Mouse (Mus musculus): ENCODE data around the gene Zfp101.

Gene Zfp101

DNA sequence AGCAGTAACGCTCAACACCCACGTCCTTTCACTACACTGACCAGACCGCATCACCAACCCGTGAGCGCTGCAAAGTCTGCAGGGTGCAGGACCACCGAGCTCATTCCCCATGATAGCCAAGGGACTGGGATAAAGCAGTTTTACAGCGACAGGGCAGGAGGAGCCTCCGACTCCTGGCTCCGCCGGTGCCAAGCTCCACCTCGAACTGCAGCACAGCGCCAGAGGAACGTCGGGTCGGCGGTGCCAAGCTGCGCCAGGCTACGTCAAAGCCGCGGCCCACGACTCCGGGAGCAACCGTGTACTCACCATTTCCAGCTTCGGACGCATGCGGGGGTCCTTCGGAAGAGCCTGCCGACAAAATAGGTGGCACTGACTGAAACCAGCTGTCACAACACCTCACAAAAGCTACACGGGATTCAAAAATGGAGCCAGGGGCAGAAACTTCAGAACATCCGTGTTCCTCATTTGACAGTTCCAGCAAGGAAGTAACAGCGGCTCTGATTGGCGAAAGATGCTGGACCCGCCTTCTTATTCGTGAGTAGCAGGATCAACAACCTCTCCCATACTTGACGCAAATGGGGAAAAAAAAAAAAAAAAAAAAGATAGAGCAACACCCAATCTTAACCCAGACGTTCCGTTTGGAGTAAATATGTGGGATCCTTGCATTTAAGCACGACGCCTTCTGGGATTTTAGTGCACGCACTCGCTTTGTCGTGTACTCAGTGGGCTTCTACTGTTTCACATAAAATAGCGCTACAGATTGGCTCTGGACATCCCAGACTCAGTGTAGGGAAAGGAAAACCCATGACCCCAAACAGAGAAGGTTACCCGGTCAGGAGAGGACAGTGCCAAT, at the start of gene Zfp101:
Zfp101 (minus strand) TSS at position 460 of the 853 bp plus-strand sequence.
- in situ Hi-C loops (cut with MboI): no loop called here

- in situ Hi-C loops (cut with MboI): loop anchor here (25.0 kb wide), 1 partner anchor 371 kb away; the partner anchor contains the start of genes Kank3, Ndufa7 and Rps28
Observed at GRCm38 (mm10) chr17:33441159-33441558, 46.7 kb upstream of the Zfp101 start.

- in situ Hi-C loops (cut with MboI): loop anchor here (10.0 to 25.0 kb wide), 2 partner anchors 95 to 372 kb away; partner anchors contain the start of genes Kank3, Ndufa7 and Rps28
Observed at GRCm38 (mm10) chr17:33439922-33440321, 45.5 kb upstream of the Zfp101 start.

GRCm38 (mm10) chr17:33439148-33439547, 44.7 kb upstream of the Zfp101 start:
- in situ Hi-C loops (cut with MboI): loop anchor here (10.0 to 25.0 kb wide), 2 partner anchors 96 to 373 kb away; partner anchors contain the start of genes Kank3, Ndufa7 and Rps28

DNA sequence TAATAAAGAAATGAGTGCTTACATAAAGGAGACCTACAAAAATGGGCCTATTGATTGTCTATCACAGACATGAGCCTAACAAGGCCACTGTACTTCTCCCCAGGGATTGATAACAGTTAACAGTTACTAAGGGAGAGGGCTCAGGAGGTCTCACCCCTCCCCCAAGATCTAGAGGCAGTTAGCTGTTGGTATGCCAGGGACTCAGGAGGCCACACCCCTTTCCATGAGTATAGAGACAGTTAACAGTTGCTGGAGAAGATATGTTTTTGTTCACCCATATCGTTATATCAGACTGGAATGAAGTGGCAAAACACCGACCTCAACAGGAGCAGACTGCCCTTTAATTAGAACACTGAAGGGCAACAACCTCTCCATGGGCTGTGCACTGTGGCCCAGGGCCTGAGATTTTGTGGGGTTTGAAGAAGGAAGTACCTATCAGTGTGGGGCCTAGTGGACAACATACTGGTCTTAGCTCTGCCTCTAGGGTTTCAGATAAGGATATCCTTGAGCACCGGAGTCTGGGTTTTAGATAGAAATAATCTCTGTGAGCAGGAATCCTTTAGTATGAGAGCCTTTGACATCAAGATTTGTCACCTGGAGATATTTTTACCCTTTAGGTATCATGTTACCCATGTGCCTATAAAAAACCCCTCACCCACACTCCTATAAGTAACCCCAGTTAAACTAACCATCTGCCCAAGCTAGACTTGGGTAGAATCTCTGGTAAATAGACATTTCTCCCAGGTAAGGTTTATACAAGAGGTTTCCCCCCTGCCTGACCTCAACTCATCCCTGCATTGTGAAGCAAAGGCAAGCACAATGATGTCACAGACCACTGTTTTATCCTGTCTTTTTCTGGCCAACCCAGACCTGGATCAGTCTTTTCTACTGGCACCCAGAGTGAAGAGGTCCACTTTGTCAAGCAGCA, 37.8 kb upstream of the Zfp101 start, which contains the start of gene Actl9:
Actl9 (plus strand) TSS at position 878 of the 928 bp plus-strand sequence.
- in situ Hi-C loops (cut with MboI): loop anchor here (10.0 to 25.0 kb wide), 2 partner anchors 103 to 380 kb away; partner anchors contain the start of genes Kank3, Ndufa7 and Rps28

DNA sequence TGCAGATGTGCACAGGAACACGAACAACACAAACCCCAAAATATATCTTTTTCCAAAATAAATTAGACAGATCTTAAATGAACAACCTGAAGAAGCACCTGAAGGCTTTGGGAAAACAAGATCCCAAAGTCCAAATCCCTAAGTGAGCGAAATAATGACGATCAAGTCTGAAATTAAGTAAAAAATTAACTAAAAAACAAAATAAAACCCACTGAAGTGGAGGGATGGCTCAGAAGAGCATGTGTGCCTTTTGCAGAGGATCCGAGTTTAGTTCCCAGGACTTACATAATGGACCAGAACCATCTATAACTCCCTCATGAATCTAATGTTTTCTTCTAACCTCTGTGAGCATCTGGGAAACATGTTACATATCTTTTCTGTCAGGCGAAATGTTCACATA, 2.2 kb downstream of the Zfp101 start:
- in situ Hi-C loops (cut with MboI): no loop called here

GRCm38 (mm10) chr17:33385705-33386104, 8.7 kb downstream of the Zfp101 start:
- in situ Hi-C loops (cut with MboI): no loop called here

DNA sequence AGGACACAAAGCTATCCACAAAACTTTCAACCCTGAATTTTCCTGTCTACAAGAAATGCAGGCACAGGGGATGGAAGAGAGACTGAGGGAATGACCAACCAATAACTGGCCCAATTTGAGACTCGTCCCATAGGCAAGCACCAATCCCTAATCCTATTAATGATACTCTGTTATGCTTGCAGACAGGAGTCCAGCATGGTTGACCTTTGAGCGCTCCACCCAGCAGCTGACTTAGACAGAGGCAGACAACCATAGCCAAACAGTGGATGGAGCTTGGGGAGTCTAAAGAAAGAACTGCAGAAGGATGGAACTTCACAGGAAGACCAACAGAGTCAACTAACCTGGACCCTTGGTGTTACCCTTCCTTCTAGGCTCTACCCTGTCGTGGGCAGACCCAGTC, 21.6 kb downstream of the Zfp101 start:
- in situ Hi-C loops (cut with MboI): no loop called here

DNA sequence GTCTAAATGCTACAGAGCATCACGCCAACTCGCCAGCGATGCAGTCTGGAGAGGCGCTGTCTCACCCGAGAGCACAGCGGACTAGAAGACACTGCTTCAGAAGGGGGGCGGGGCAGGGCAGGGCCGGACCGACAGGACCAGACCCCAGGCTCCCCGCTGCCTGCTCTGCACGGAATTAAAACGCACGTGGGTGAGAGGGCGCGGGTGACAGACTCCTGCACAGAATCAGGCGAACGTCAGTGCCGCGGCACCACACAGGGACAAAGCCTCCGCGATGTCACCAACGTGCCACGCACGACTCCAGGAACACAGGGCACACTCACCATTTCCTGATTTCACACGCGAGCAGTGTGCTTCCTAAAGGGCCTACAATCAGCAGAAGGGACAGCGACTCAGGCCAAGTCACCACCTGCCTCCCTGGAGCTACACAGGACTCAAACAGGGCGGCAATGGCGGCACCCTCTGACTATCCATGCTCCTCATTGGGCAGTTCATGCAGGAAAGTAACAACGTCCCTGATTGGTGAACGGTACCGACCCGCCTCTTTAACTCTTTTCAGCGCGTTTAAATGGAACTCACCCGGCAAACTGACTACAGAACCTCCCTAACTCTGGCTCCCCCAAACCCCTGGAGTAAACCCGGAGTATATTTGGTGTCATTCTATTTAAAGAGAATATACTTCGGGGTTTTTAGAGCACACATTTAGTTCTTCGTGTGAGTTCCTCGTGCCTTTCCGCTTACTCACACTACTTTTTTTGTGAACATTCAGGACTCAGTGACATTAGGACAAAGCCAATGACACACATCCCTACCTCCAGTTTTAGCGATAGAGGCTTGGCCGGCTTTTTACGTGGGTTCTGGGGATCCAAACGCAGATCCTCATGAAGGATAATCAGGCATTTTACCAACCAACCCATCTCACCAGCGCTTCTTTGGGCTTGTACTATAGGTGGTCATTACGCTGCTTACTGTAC, 35.7 kb downstream of the Zfp101 start, which contains the start of gene Zfp81:
Zfp81 (minus strand) TSS at position 468 of the 974 bp plus-strand sequence.
- in situ Hi-C loops (cut with MboI): no loop called here

DNA sequence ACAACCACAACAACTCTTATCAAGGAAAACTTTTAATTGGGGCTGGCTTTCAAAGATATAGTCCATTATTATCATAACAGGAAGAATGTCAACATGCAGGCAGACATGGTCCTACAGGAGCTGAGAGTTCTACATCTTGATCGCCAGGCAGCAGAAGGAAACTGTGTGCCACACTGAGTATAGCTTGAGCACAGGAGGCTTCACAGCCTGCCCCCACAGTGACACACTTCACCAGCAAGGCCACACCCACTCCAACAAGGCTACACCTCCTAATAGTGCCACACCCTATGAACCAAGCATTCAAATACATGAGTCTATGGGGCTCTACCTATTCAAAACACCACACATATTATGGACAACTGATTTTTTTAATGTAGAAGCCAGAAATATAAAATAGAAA, 41.5 kb downstream of the Zfp101 start:
- in situ Hi-C loops (cut with MboI): no loop called here
